23 mouse cellular contexts compared by ENCODE assay signal in the genomic region with DNA sequence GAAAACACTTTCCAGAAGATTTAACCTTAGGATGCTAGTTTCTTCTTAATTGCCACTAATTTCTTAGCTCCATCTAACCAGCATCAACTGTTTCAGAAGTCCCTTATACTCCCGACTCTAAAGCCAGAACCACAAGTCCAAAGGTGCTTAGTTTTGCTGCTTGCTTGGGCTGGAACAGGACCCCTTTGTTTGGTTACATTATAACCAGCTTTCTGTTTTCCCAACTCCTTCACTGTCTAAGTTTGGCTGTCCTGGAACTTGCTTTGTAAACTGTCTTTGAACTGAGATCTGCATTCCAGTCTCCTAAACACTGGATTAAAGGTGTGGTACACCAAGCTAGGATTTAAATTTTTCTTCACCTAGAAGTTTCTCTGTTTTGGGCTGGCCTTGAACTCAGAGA.
"Had no signal": no experiment of that assay in that cellular context is flagged by ENCODE, and none has a peak within 500 bp of the region (broad histone marks: within the 10 kb centered on the region; RNA-seq: fewer than 3 reads in every experiment).

No protein-coding gene starts in this region.

- H3K4me3 ChIP-seq: heart, adult 2 months; heart, embryonic 13.5 days; heart, embryonic 15.5 days; hindbrain, embryonic 13.5 days; hindbrain, embryonic 15.5 days; limb, embryonic 13.5 days; limb, embryonic 15.5 days; liver, embryonic 12.5 days had no signal

- DNase-seq: forebrain, postnatal 0 days; gastrocnemius, postnatal 14 days; gastrocnemius, postnatal 36 days; heart, adult 11 months; heart, adult 2 months; heart, postnatal 14 days; heart, postnatal 36 days; kidney, postnatal 14 days; layer of hippocampus, adult 9-11 months; layer of hippocampus, postnatal 36 days; left cerebral cortex, postnatal 4 days; lung, adult 18-20 months had no signal

- H3K4me2 ChIP-seq: heart, embryonic 11.5 days; heart, embryonic 13.5 days; heart, embryonic 15.5 days; hindbrain, embryonic 13.5 days; hindbrain, embryonic 15.5 days; limb, embryonic 13.5 days; limb, embryonic 15.5 days; liver, embryonic 12.5 days had no signal

- H3K9ac ChIP-seq: forebrain, postnatal 0 days; heart, embryonic 13.5 days; heart, embryonic 15.5 days; hindbrain, embryonic 13.5 days; hindbrain, embryonic 15.5 days; limb, embryonic 13.5 days; limb, embryonic 15.5 days; liver, embryonic 12.5 days; liver, embryonic 14.5 days had no signal

- H3K27me3 ChIP-seq: heart, embryonic 13.5 days; heart, embryonic 15.5 days; hindbrain, embryonic 13.5 days; hindbrain, embryonic 15.5 days; limb, embryonic 13.5 days; limb, embryonic 15.5 days; liver, embryonic 12.5 days had no signal

- H3K36me3 ChIP-seq: heart, embryonic 13.5 days; heart, embryonic 15.5 days; hindbrain, embryonic 13.5 days; hindbrain, embryonic 15.5 days; limb, embryonic 13.5 days; limb, embryonic 15.5 days; liver, embryonic 12.5 days had no signal

- H3K4me1 ChIP-seq: heart, embryonic 13.5 days; heart, embryonic 15.5 days; hindbrain, embryonic 13.5 days; hindbrain, embryonic 15.5 days; limb, embryonic 13.5 days; limb, embryonic 15.5 days; liver, embryonic 12.5 days had no signal

- H3K27ac ChIP-seq: heart, adult 2 months; heart, embryonic 13.5 days; heart, embryonic 15.5 days; hindbrain, embryonic 13.5 days; hindbrain, embryonic 15.5 days; hindbrain, postnatal 0 days; limb, embryonic 13.5 days; limb, embryonic 15.5 days; liver, embryonic 12.5 days; liver, embryonic 14.5 days had no signal

- H3K9me3 ChIP-seq: heart, embryonic 13.5 days; heart, embryonic 15.5 days; hindbrain, embryonic 13.5 days; hindbrain, embryonic 15.5 days; limb, embryonic 13.5 days; limb, embryonic 15.5 days; liver, embryonic 12.5 days had no signal

- ATAC-seq: forebrain, postnatal 0 days; hindbrain, postnatal 0 days; intestine, embryonic 16.5 days; liver, embryonic 12.5 days had no signal
